Mouse (Mus musculus): ENCODE data around the gene Gramd2.
A peak's percentile ranks its signal among the peaks of the same experiment; 100 is the strongest.

Gramd2 gene

GRCm38 (mm10) chr9:59668473-59668872 lies 11.5 kb upstream of the Gramd2 start:
- DNase-seq: no peak

- no peak for DNase-seq
Measured at GRCm38 (mm10) chr9:59669172-59669571, 10.8 kb upstream of the Gramd2 start.

GRCm38 (mm10) chr9:59672195-59672894 lies 7.6 kb upstream of the Gramd2 start:
- DNase-seq: peak; percentile 17

GRCm38 (mm10) chr9:59673427-59673826 lies 6.5 kb upstream of the Gramd2 start:
- no peak for DNase-seq

- DNase-seq: no peak
Measured at GRCm38 (mm10) chr9:59675598-59675997, 4.3 kb upstream of the Gramd2 start.

GRCm38 (mm10) chr9:59678313-59678712 lies 1.6 kb upstream of the Gramd2 start:
- no peak for DNase-seq

GRCm38 (mm10) chr9:59680534-59680875 lies 561 bp downstream of the Gramd2 start:
- no peak for DNase-seq

GRCm38 (mm10) chr9:59684020-59684419 lies 4.1 kb downstream of the Gramd2 start:
- no peak for DNase-seq

- no peak for DNase-seq
Measured at GRCm38 (mm10) chr9:59687416-59688046, 7.6 kb downstream of the Gramd2 start.

- peak; percentile 32 for DNase-seq
Measured at GRCm38 (mm10) chr9:59691635-59692094, 11.7 kb downstream of the Gramd2 start.

GRCm38 (mm10) chr9:59692145-59692544 lies 12.2 kb downstream of the Gramd2 start:
- DNase-seq: no peak

GRCm38 (mm10) chr9:59694571-59695450 lies 14.9 kb downstream of the Gramd2 start:
- no peak for DNase-seq

GRCm38 (mm10) chr9:59695451-59695813 lies 15.5 kb downstream of the Gramd2 start:
- DNase-seq: no peak

- DNase-seq: no peak
Measured at GRCm38 (mm10) chr9:59696381-59696780, 16.4 kb downstream of the Gramd2 start.

GRCm38 (mm10) chr9:59701094-59701493 lies 21.1 kb downstream of the Gramd2 start:
- no peak for DNase-seq

GRCm38 (mm10) chr9:59703099-59703498 lies 23.2 kb downstream of the Gramd2 start:
- no peak for DNase-seq

GRCm38 (mm10) chr9:59706850-59707825 lies 27.2 kb downstream of the Gramd2 start:
- no peak for DNase-seq

GRCm38 (mm10) chr9:59709225-59709624 lies 29.3 kb downstream of the Gramd2 start:
- DNase-seq: no peak

- no peak for DNase-seq
Measured at GRCm38 (mm10) chr9:59716275-59716898, 36.4 kb downstream of the Gramd2 start.

GRCm38 (mm10) chr9:59718237-59718636 lies 38.3 kb downstream of the Gramd2 start:
- no peak for DNase-seq

GRCm38 (mm10) chr9:59721144-59721543 lies 41.2 kb downstream of the Gramd2 start:
- no peak for DNase-seq

- peak; percentile 64 for DNase-seq
Measured at GRCm38 (mm10) chr9:59723096-59723657, 43.2 kb downstream of the Gramd2 start.
